Mouse (Mus musculus) myocyte (in vitro differentiated cells): ENCODE results near the gene Csf2rb2.

Experiments
- E2F4 ChIP-seq: IDR thresholded peaks from one replicate; pipeline ENCODE4 v1.6.1; 2011; ENCODE audit warnings: mild to moderate bottlenecking, control low read depth, moderate library complexity; ENCODE audit not compliant: insufficient read depth
- MAX ChIP-seq: IDR thresholded peaks from one replicate; pipeline ENCODE4 v1.6.1; 2011; ENCODE audit warnings: low read depth, mild to moderate bottlenecking, control low read depth
- MYOG ChIP-seq, 3 experiments: IDR thresholded peaks; one replicate each; pipeline ENCODE4 v1.6.1; 2011; ENCODE audit warnings: control low read depth in 2 of 3, low read depth in 2 of 3, mild to moderate bottlenecking in 2 of 3; ENCODE audit not compliant: insufficient read length in 2 of 3, control insufficient read depth in 1 of 3, insufficient read depth in 1 of 3
- POLR2A ChIP-seq: IDR thresholded peaks from one replicate; pipeline ENCODE4 v1.6.1; 2011; ENCODE audit warnings: low read depth, mild to moderate bottlenecking, control low read depth, moderate library complexity; ENCODE audit not compliant: insufficient read length
- TCF12 ChIP-seq: IDR thresholded peaks from one replicate; pipeline ENCODE4 v1.6.1; 2011; ENCODE audit warnings: mild to moderate bottlenecking, control low read depth; ENCODE audit not compliant: poor library complexity, insufficient read depth, severe bottlenecking
- TCF3 ChIP-seq: IDR thresholded peaks from one replicate; pipeline ENCODE4 v1.6.1; 2011; ENCODE audit warnings: low read depth, control low read depth; ENCODE audit not compliant: insufficient read length
- USF1 ChIP-seq: IDR thresholded peaks from one replicate; pipeline ENCODE4 v1.6.1; 2011; ENCODE audit warnings: low read depth, mild to moderate bottlenecking, control low read depth, moderate library complexity

DNA sequence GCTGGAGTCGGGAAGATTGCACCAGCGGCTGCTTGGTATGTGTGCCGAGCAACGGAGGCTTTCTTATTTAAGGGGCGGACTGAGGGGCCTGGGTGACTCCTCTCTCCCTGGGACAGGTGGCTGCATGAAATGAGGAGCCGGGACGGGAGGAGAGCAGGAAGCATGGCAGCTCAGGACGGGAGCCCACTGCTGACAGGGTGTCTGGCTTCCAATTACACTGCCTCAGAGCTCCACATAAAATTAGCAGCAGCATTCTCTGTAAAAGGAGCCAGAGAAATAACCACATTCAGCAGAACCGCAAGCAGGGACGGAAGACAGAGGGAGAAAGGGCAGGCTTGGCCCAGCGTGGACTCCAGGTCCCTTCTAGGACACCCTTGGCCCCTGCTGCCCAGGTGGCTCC lies 64.2 kb downstream of the Csf2rb2 start:
- TF ChIP-seq POLR2A = no peak
- TF ChIP-seq TCF3 = no peak
- no peak for TF ChIP-seq TCF12
- no peak for TF ChIP-seq MYOG (IDR thresholded peaks at IDR 0.05; ENCODE audit: control insufficient read depth in 1 of 3, insufficient read depth in 1 of 3, insufficient read length in 2 of 3, low read depth in 2 of 3)
- TF ChIP-seq E2F4 = no peak
- no peak for TF ChIP-seq MAX
- no peak for TF ChIP-seq USF1
